Mouse (Mus musculus): ENCODE measurements at regions not wholly inside any gene's neighbourhood (a gene's known extent, or its start where the extent isn't known, plus 50 kb on each side); places are given as distances from the start of the nearest gene placed in this dataset.

DNA sequence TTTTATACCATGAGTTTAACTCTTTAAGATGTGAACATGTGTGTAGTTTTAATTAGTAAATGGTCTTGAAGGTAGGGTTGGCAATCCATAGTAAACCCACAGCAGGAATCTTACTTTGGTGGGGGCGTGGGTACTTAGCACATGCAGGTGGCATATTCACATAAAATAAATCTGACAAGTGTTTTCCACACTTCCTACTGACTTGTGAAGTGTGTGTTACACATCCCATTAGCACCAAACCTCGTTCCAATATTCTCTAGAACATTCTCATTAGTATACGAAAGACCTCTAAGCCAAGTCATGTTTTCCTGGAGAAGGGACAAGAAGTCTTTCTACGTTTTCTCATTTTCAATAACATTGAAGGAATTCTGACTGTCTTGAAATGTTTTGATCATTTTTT lies 529.7 kb downstream of the Tecrl start:
- TF ChIP-seq CTCF (IDR thresholded peaks at IDR 0.05; ENCODE audit: low read depth), result no peak
- TF ChIP-seq EP300 (IDR thresholded peaks at IDR 0.05; ENCODE audit: low read depth), result no peak

Data from heart, postnatal 0 days (tissue).